Mouse (Mus musculus): ENCODE measurements around the gene Ppp1r14a.

GRCm38 (mm10) chr7:29288942-29289638 is at the start of gene Ppp1r14a:
- peak; percentile 83 for TF ChIP-seq CTCF (IDR thresholded peaks at IDR 0.05; ENCODE audit: low read depth)
- TF ChIP-seq EP300 (optimal IDR thresholded peaks at IDR 0.05) = no peak

All from stomach, postnatal 0 days (tissue).